Comparison of ENCODE assay signal across 7 mouse cellular contexts in genomic region chr4:123342642-123343470, GRCm38 (mm10). TPM values are rescaled to one million over a fixed set of nuclear protein-coding genes. Genes with fewer than 3 reads are reported as not detected.
DNase-seq lines count a peak whose midpoint lies in the region; ATAC-seq and TF ChIP-seq lines count a peak whose summit lies in the region.

Gene Bmp8a (minus strand): TSS chr4:123343252.

- peak; percentile 89 for ATAC-seq in forebrain, postnatal 0 days
- peak; percentile 90 for ATAC-seq in hindbrain, embryonic 12.5 days (ENCODE audit: low FRiP score)
- peak; percentile 87 for ATAC-seq in limb, embryonic 13.5 days (ENCODE audit: low FRiP score, low read depth)
- ATAC-seq in midbrain, embryonic 13.5 days: peak; percentile 91

- no peak within 1 kb of the TSS for H3K27ac ChIP-seq in forebrain, postnatal 0 days (ENCODE audit: low read depth, low read length)
- H3K27ac ChIP-seq in hindbrain, embryonic 12.5 days: no peak within 1 kb of the TSS
- H3K27ac ChIP-seq in limb, embryonic 13.5 days: no peak within 1 kb of the TSS
- no peak within 1 kb of the TSS for H3K27ac ChIP-seq in midbrain, embryonic 13.5 days

- peaks cover 33% of the 10 kb centered on the region for H3K27me3 ChIP-seq in forebrain, postnatal 0 days (ENCODE audit: insufficient read depth, low read length)
- H3K27me3 ChIP-seq in hindbrain, embryonic 12.5 days: peaks cover 51% of the 10 kb centered on the region
- peaks cover 65% of the 10 kb centered on the region for H3K27me3 ChIP-seq in limb, embryonic 13.5 days
- H3K27me3 ChIP-seq in midbrain, embryonic 13.5 days: peaks cover 51% of the 10 kb centered on the region

- H3K9ac ChIP-seq in forebrain, postnatal 0 days: no peak within 1 kb of the TSS
- H3K9ac ChIP-seq in hindbrain, embryonic 12.5 days: peak within 1 kb of the TSS; percentile 56
- H3K9ac ChIP-seq in limb, embryonic 13.5 days: peak within 1 kb of the TSS; percentile 48
- peak within 1 kb of the TSS; percentile 55 for H3K9ac ChIP-seq in midbrain, embryonic 13.5 days (replicated peaks)

- TF ChIP-seq CTCF in brain, embryonic 14.5 days (IDR thresholded peaks at IDR 0.05; ENCODE audit: borderline replicate concordance, extremely low read depth, insufficient read depth, insufficient read length): no peak
- TF ChIP-seq CTCF in forebrain, postnatal 0 days (IDR thresholded peaks at IDR 0.05; ENCODE audit: low read depth): no peak

- H3K4me3 ChIP-seq in forebrain, postnatal 0 days (ENCODE audit: low read depth, low read length): peak within 1 kb of the TSS; percentile 45
- peak within 1 kb of the TSS; percentile 52 for H3K4me3 ChIP-seq in hindbrain, embryonic 12.5 days
- peak within 1 kb of the TSS; percentile 53 for H3K4me3 ChIP-seq in limb, embryonic 13.5 days
- peak within 1 kb of the TSS; percentile 52 for H3K4me3 ChIP-seq in midbrain, embryonic 13.5 days (replicated peaks)

- no peaks in the 10 kb centered on the region for H3K4me1 ChIP-seq in forebrain, postnatal 0 days (ENCODE audit: insufficient read depth)
- peaks cover 15% of the 10 kb centered on the region for H3K4me1 ChIP-seq in hindbrain, embryonic 12.5 days
- peaks cover 17% of the 10 kb centered on the region for H3K4me1 ChIP-seq in limb, embryonic 13.5 days
- peaks cover 17% of the 10 kb centered on the region for H3K4me1 ChIP-seq in midbrain, embryonic 13.5 days (replicated peaks)

- WGBS in forebrain, postnatal 0 days: 1% methylated on average over 65 of the region's 65 CpGs
- under 1% methylated on average over 65 of the region's 65 CpGs for WGBS in hindbrain, embryonic 12.5 days
- 1% methylated on average over 65 of the region's 65 CpGs for WGBS in limb, embryonic 13.5 days
- WGBS in midbrain, embryonic 13.5 days: 1% methylated on average over 65 of the region's 65 CpGs

- H3K4me2 ChIP-seq in forebrain, postnatal 0 days (ENCODE audit: low read depth): peak within 1 kb of the TSS; percentile 68
- peak within 1 kb of the TSS; percentile 78 for H3K4me2 ChIP-seq in hindbrain, embryonic 12.5 days (replicated peaks)
- H3K4me2 ChIP-seq in limb, embryonic 13.5 days (replicated peaks): peak within 1 kb of the TSS; percentile 85
- peak within 1 kb of the TSS; percentile 88 for H3K4me2 ChIP-seq in midbrain, embryonic 13.5 days (replicated peaks)

- no peak for TF ChIP-seq POLR2A in brain, embryonic 14.5 days (IDR thresholded peaks at IDR 0.05; ENCODE audit: borderline replicate concordance, extremely low read depth, insufficient read depth, insufficient read length, poor library complexity, severe bottlenecking)

- H3K9me3 ChIP-seq in forebrain, postnatal 0 days (ENCODE audit: low read length): no peaks in the 10 kb centered on the region
- no peaks in the 10 kb centered on the region for H3K9me3 ChIP-seq in hindbrain, embryonic 12.5 days (replicated peaks)
- 0 out of 2 replicates have a peak, but pooled peaks cover 4% of the 10 kb centered on the region for H3K9me3 ChIP-seq in limb, embryonic 13.5 days
- H3K9me3 ChIP-seq in midbrain, embryonic 13.5 days: no peaks in the 10 kb centered on the region

- DNase-seq in Muller cell, postnatal 12 days (ENCODE audit: inconsistent ontology term): peak; percentile 84
- DNase-seq in brain, embryonic 14.5 days (ENCODE audit: low read depth): peak; percentile 84
- peak; percentile 74 for DNase-seq in forebrain, postnatal 0 days
- peak; percentile 38 to 77 for DNase-seq in spleen, postnatal 10 days (ENCODE audit: low spot score in 2 of 2)

- peaks cover 5% of the 10 kb centered on the region; the same call in 1 of the 2 replicates for H3K36me3 ChIP-seq in forebrain, postnatal 0 days (ENCODE audit: insufficient read depth)
- H3K36me3 ChIP-seq in hindbrain, embryonic 12.5 days: peaks cover 8% of the 10 kb centered on the region
- H3K36me3 ChIP-seq in limb, embryonic 13.5 days: 0 out of 2 replicates have a peak, but pooled peaks cover 5% of the 10 kb centered on the region
- H3K36me3 ChIP-seq in midbrain, embryonic 13.5 days: peaks cover 14% of the 10 kb centered on the region

RNA-seq across cellular contexts. Expression of gene Bmp8a, which starts in this region (rescaled TPM):
- polyA plus RNA-seq in brain, embryonic 14.5 days (2012; rRNA removed): 0.15 and 0.25 TPM in 2 replicates
- total RNA-seq in forebrain, postnatal 0 days (2014; rRNA removed): 0.31 and 0.90 TPM in 2 replicates
- 0.15 and 0.19 TPM in 2 replicates for polyA plus RNA-seq in forebrain, postnatal 0 days (2015; fragmentation: Nextera tagmentation; extraction: Ambion mirVana)
- 0.36 TPM in 1 of 2 replicates, not detected in the other for polyA plus RNA-seq in hindbrain, embryonic 12.5 days (2016; fragmentation: Nextera tagmentation; extraction: Ambion mirVana)
- 0.83 and 0.92 TPM in 2 replicates for polyA plus RNA-seq in limb, embryonic 13.5 days (2015; fragmentation: Nextera tagmentation; extraction: Ambion mirVana)
- 0.13 TPM in 1 of 2 replicates, not detected in the other for polyA plus RNA-seq in midbrain, embryonic 13.5 days (2015; fragmentation: Nextera tagmentation; extraction: Ambion mirVana)

Comparison
In these comparisons a context has a peak if more than half of its experiments do, and no peak if none do; other contexts are left out.
1. Peak in DNase-seq in brain, embryonic 14.5 days; RNA of the gene not detected or under 1 TPM.
2. Peak in DNase-seq, ATAC-seq, H3K4me3 ChIP-seq and H3K4me2 ChIP-seq in forebrain, postnatal 0 days; RNA of the gene not detected or under 1 TPM.
3. Peak in ATAC-seq, H3K4me3 ChIP-seq, H3K9ac ChIP-seq and H3K4me2 ChIP-seq in hindbrain, embryonic 12.5 days; RNA of the gene not detected or under 1 TPM.
4. Peak in ATAC-seq, H3K4me3 ChIP-seq, H3K9ac ChIP-seq and H3K4me2 ChIP-seq in limb, embryonic 13.5 days; RNA of the gene not detected or under 1 TPM.
5. Peak in ATAC-seq, H3K4me3 ChIP-seq, H3K9ac ChIP-seq and H3K4me2 ChIP-seq in midbrain, embryonic 13.5 days; RNA of the gene not detected or under 1 TPM.